Mouse (Mus musculus): Measurements from ENCODE around the gene Nav2.

- TF ChIP-seq GATA1 (IDR thresholded peaks at IDR 0.05; ENCODE audit: borderline replicate concordance, low read length) (no peak), FLI1 (IDR thresholded peaks at IDR 0.05; ENCODE audit: low read length) (no peak)
Observed at GRCm38 (mm10) chr7:49350321-49351007, 441.9 kb downstream of the Nav2 start.
